Comparison of ENCODE assay signal across 27 mouse cellular contexts in genomic region chr9:63099344-63099743, GRCm38 (mm10). TPM values are rescaled to one million over a fixed set of nuclear protein-coding genes. Genes with fewer than 3 reads are reported as not detected.
A peak's percentile ranks its signal among the peaks of the same experiment; 100 is the strongest.
DNase-seq lines count a peak whose midpoint lies in the region; ATAC-seq and TF ChIP-seq lines count a peak whose summit lies in the region.
"Had no signal": no experiment of that assay in that cellular context is flagged by ENCODE, and none has a peak within 500 bp of the region (broad histone marks: within the 10 kb centered on the region; RNA-seq: fewer than 3 reads in every experiment).

No protein-coding gene starts in this region.

- no peak overlapping the region for H3K9ac ChIP-seq in hindbrain, postnatal 0 days (replicated peaks; ENCODE audit: low read length)
- H3K9ac ChIP-seq in hindbrain, embryonic 14.5 days: no peak overlapping the region
- no peak overlapping the region for H3K9ac ChIP-seq in liver, postnatal 0 days (replicated peaks)
- H3K9ac ChIP-seq in liver, embryonic 12.5 days: no peak overlapping the region
- H3K9ac ChIP-seq: forebrain, embryonic 15.5 days; heart, embryonic 13.5 days; limb, embryonic 13.5 days; liver, embryonic 15.5 days; midbrain, embryonic 13.5 days; neural tube, embryonic 13.5 days had no signal

- no peak overlapping the region for H3K4me2 ChIP-seq in hindbrain, postnatal 0 days (ENCODE audit: low read depth, low read length)
- no peak overlapping the region for H3K4me2 ChIP-seq in hindbrain, embryonic 14.5 days (replicated peaks)
- no peak overlapping the region for H3K4me2 ChIP-seq in liver, postnatal 0 days (ENCODE audit: low read depth, low read length)
- no peak overlapping the region for H3K4me2 ChIP-seq in liver, embryonic 12.5 days
- H3K4me2 ChIP-seq: forebrain, embryonic 15.5 days; heart, embryonic 13.5 days; limb, embryonic 13.5 days; liver, embryonic 15.5 days; midbrain, embryonic 13.5 days; neural tube, embryonic 13.5 days had no signal

- H3K27me3 ChIP-seq in hindbrain, postnatal 0 days (ENCODE audit: insufficient read depth, low read length): no peaks in the 10 kb centered on the region
- H3K27me3 ChIP-seq in hindbrain, embryonic 14.5 days (ENCODE audit: control insufficient read depth, insufficient read depth, low read length): no peaks in the 10 kb centered on the region
- no peaks in the 10 kb centered on the region for H3K27me3 ChIP-seq in liver, postnatal 0 days (ENCODE audit: insufficient read depth, low read length)
- no peaks in the 10 kb centered on the region for H3K27me3 ChIP-seq in liver, embryonic 12.5 days (replicated peaks)
- H3K27me3 ChIP-seq in E14TG2a.4 (ENCODE audit: insufficient read depth, low read length): peaks cover 13% of the 10 kb centered on the region
- H3K27me3 ChIP-seq: forebrain, embryonic 15.5 days; heart, embryonic 13.5 days; limb, embryonic 13.5 days; liver, embryonic 15.5 days; midbrain, embryonic 13.5 days; neural tube, embryonic 13.5 days had no signal

- WGBS in hindbrain, postnatal 0 days: 89% methylated on average over 4 of the region's 4 CpGs
- WGBS in hindbrain, embryonic 14.5 days: 86% methylated on average over 4 of the region's 4 CpGs
- WGBS in liver, postnatal 0 days (ENCODE audit: insufficient replicate concordance): 80% methylated on average over 4 of the region's 4 CpGs
- 64% methylated on average over 4 of the region's 4 CpGs for WGBS in liver, embryonic 12.5 days (ENCODE audit: insufficient replicate concordance)

- ATAC-seq in hindbrain, postnatal 0 days: no peak
- no peak for ATAC-seq in hindbrain, embryonic 14.5 days (ENCODE audit: low FRiP score)
- ATAC-seq in liver, postnatal 0 days: no peak
- no peak for ATAC-seq in liver, embryonic 12.5 days
- ATAC-seq: forebrain, embryonic 15.5 days; midbrain, embryonic 13.5 days had no signal

- TF ChIP-seq EP300 in liver, postnatal 0 days (IDR thresholded peaks at IDR 0.05; ENCODE audit: low read depth): no peak

- H3K9me3 ChIP-seq in hindbrain, postnatal 0 days (ENCODE audit: low read length): no peaks in the 10 kb centered on the region
- no peaks in the 10 kb centered on the region for H3K9me3 ChIP-seq in hindbrain, embryonic 14.5 days (ENCODE audit: control insufficient read depth, low read length)
- no peaks in the 10 kb centered on the region for H3K9me3 ChIP-seq in liver, postnatal 0 days (ENCODE audit: low read length)
- H3K9me3 ChIP-seq in liver, embryonic 12.5 days (replicated peaks): no peaks in the 10 kb centered on the region
- H3K9me3 ChIP-seq in E14TG2a.4 (ENCODE audit: low read length): no peaks in the 10 kb centered on the region
- H3K9me3 ChIP-seq: forebrain, embryonic 15.5 days; limb, embryonic 13.5 days; liver, embryonic 15.5 days; midbrain, embryonic 13.5 days; neural tube, embryonic 13.5 days had no signal

- no peaks in the 10 kb centered on the region for H3K4me1 ChIP-seq in hindbrain, postnatal 0 days (ENCODE audit: insufficient read depth, low read length)
- H3K4me1 ChIP-seq in hindbrain, embryonic 14.5 days (replicated peaks; ENCODE audit: control insufficient read depth, insufficient read depth, low read length): no peaks in the 10 kb centered on the region
- H3K4me1 ChIP-seq in liver, postnatal 0 days (ENCODE audit: insufficient read depth): no peaks in the 10 kb centered on the region
- no peaks in the 10 kb centered on the region for H3K4me1 ChIP-seq in liver, embryonic 12.5 days
- H3K4me1 ChIP-seq in E14TG2a.4 (replicated peaks; ENCODE audit: low read depth, low read length): peaks cover 10% of the 10 kb centered on the region
- H3K4me1 ChIP-seq: forebrain, embryonic 15.5 days; liver, embryonic 15.5 days; neural tube, embryonic 13.5 days had no signal

- H3K4me3 ChIP-seq in hindbrain, postnatal 0 days (ENCODE audit: low read length): no peak overlapping the region
- no peak overlapping the region for H3K4me3 ChIP-seq in hindbrain, embryonic 14.5 days (replicated peaks; ENCODE audit: low read length)
- H3K4me3 ChIP-seq in liver, postnatal 0 days (ENCODE audit: low read depth, low read length): no peak overlapping the region
- no peak overlapping the region for H3K4me3 ChIP-seq in liver, embryonic 12.5 days
- H3K4me3 ChIP-seq in E14TG2a.4 (replicated peaks; ENCODE audit: low read length): no peak overlapping the region
- H3K4me3 ChIP-seq: forebrain, embryonic 15.5 days; heart, embryonic 13.5 days; limb, embryonic 13.5 days; liver, embryonic 15.5 days; midbrain, embryonic 13.5 days; myocyte; neural tube, embryonic 13.5 days had no signal

- H3K27ac ChIP-seq in hindbrain, postnatal 0 days: no peak overlapping the region
- H3K27ac ChIP-seq in hindbrain, embryonic 14.5 days: no peak overlapping the region
- peak overlapping the region; percentile 44; the same call in 1 of the 2 replicates for H3K27ac ChIP-seq in liver, postnatal 0 days (ENCODE audit: low read depth)
- H3K27ac ChIP-seq in liver, embryonic 12.5 days: no peak overlapping the region
- H3K27ac ChIP-seq: forebrain, embryonic 15.5 days; heart, embryonic 13.5 days; limb, embryonic 13.5 days; liver, embryonic 15.5 days; midbrain, embryonic 13.5 days; neural tube, embryonic 13.5 days had no signal

- TF ChIP-seq CTCF in hindbrain, postnatal 0 days (IDR thresholded peaks at IDR 0.05; ENCODE audit: low read depth): peak; percentile 24; the same call in 1 of the 2 replicates
- TF ChIP-seq CTCF in liver, postnatal 0 days (IDR thresholded peaks at IDR 0.05; ENCODE audit: low read depth): no peak; the same call in 1 of the 2 replicates
- TF ChIP-seq CTCF in E14TG2a.4 (conservative IDR thresholded peaks at IDR 0.05; ENCODE audit: low read length): peak; percentile 66

- H3K36me3 ChIP-seq in hindbrain, postnatal 0 days (ENCODE audit: insufficient read depth, low read length): no peaks in the 10 kb centered on the region
- H3K36me3 ChIP-seq in hindbrain, embryonic 14.5 days (replicated peaks; ENCODE audit: control insufficient read depth, insufficient read depth): no peaks in the 10 kb centered on the region
- no peaks in the 10 kb centered on the region for H3K36me3 ChIP-seq in liver, postnatal 0 days (replicated peaks; ENCODE audit: insufficient read depth, low read length)
- no peaks in the 10 kb centered on the region for H3K36me3 ChIP-seq in liver, embryonic 12.5 days
- no peaks in the 10 kb centered on the region for H3K36me3 ChIP-seq in E14TG2a.4 (ENCODE audit: insufficient read depth, low read length)
- H3K36me3 ChIP-seq: forebrain, embryonic 15.5 days; heart, embryonic 13.5 days; limb, embryonic 13.5 days; liver, embryonic 15.5 days; midbrain, embryonic 13.5 days; neural tube, embryonic 13.5 days had no signal

- DNase-seq in hindbrain, postnatal 0 days (ENCODE audit: low spot score): no peak
- no peak for DNase-seq in hindbrain, embryonic 14.5 days (ENCODE audit: low spot score)
- DNase-seq in liver, postnatal 0 days: no peak
- DNase-seq in ZHBTc4 (ENCODE audit: low read depth, low spot score): peak; percentile 70
- no peak for DNase-seq in embryo, embryonic 10.5 days (ENCODE audit: low spot score)
- DNase-seq: adrenal gland, adult 2 months; B cell, adult 2 months; cerebellum, adult 18-20 months; cerebellum, postnatal 14 days; gastrocnemius, postnatal 14 days; heart, adult 18-20 months; heart, postnatal 14 days; kidney, adult 8-10 months; retina, postnatal 1 day; right cerebral cortex, postnatal 25 days; spleen, adult 18-20 months; thymus, postnatal 14 days had no signal

RNA-seq across cellular contexts. Expression of gene Skor1, which starts 49.4 kb away (rescaled TPM):
- total RNA-seq in hindbrain, postnatal 0 days (2014; rRNA removed): 36.3 and 38.5 TPM in 2 replicates
- 9.2 TPM in 2 replicates for polyA plus RNA-seq in hindbrain, postnatal 0 days (2015; fragmentation: Nextera tagmentation; extraction: Ambion mirVana)
- polyA plus RNA-seq in hindbrain, embryonic 14.5 days (2014; fragmentation: Nextera tagmentation; extraction: Ambion mirVana): 19.5 and 21.5 TPM in 2 replicates
- polyA plus RNA-seq in liver, postnatal 0 days (2015; fragmentation: Nextera tagmentation; extraction: Ambion mirVana): not detected in 2 replicates
- not detected in 2 replicates for polyA plus RNA-seq in liver, embryonic 12.5 days (2016; fragmentation: Nextera tagmentation; extraction: Ambion mirVana)
- total RNA-seq: heart, adult 18-20 months; heart, postnatal 14 days; megakaryocyte, adult 5-6 weeks had no signal
- polyA plus RNA-seq: heart, embryonic 13.5 days; liver, embryonic 15.5 days had no signal

Comparison
In these comparisons a context has a peak if more than half of its experiments do, and no peak if none do; other contexts are left out.
1. RNA of gene Skor1, which starts 49.4 kb away (polyA plus RNA-seq): 19.5 to 21.5 TPM in hindbrain, embryonic 14.5 days and 9.2 TPM in hindbrain, postnatal 0 days; not detected in liver, postnatal 0 days and not detected in liver, embryonic 12.5 days; every median in the first group is over 10 times any median in the second.